Mouse (Mus musculus): Measurements from ENCODE around the gene Mthfr. TPM values are rescaled to one million over a fixed set of nuclear protein-coding genes. Genes with fewer than 3 reads are reported as not detected.

The Mthfr gene
- total and polyA plus RNA-seq, 3 experiments, result 15.3 to 17.0 (median 16.3) TPM

GRCm38 (mm10) chr4:148095081-148095480, 56.2 kb downstream of the Mthfr start:
- Histone ChIP-seq H3K4me1 (ENCODE audit: control insufficient read depth in 1 of 2, insufficient read depth in 2 of 2) (no peaks in the 10 kb centered on the region), H3K9ac (ENCODE audit: insufficient read depth, low read depth) (no peak overlapping the region), H3K4me3 (replicated peaks in 1 of 3; ENCODE audit: low read depth in 2 of 3, low read length in 2 of 3, poor library complexity in 1 of 3) (no peak overlapping the region), H3K4me2 (ENCODE audit: insufficient read depth, low read depth, poor library complexity, severe bottlenecking) (no peak overlapping the region), H3K36me3 (replicated peaks in 1 of 2; ENCODE audit: control insufficient read depth in 1 of 2, insufficient read depth in 1 of 2, low read length in 1 of 2) (no peaks in the 10 kb centered on the region), H3K27me3 (replicated peaks) (peaks cover 53% of the 10 kb centered on the region), H3K9me3 (replicated peaks; ENCODE audit: low read length) (no peaks in the 10 kb centered on the region), H3K27ac (ENCODE audit: insufficient read depth, low read depth) (no peak overlapping the region), H3K79me2 (replicated peaks; ENCODE audit: control insufficient read depth, extremely low read depth, insufficient read depth, poor library complexity, severe bottlenecking) (no peaks in the 10 kb centered on the region)
- in situ Hi-C loops (cut with MboI; ENCODE audit: low pct_ligation_motif_present, low pct_unique_long_range_greater_than_20kb, low sequenced_read_pairs) (no loop called here), dilution Hi-C loops (cut with MboI; ENCODE audit: extremely low pct_ligation_motif_present, extremely low pct_unique_long_range_greater_than_20kb, low sequenced_read_pairs) (no loop called here)
- DNase-seq (ENCODE audit: extremely low read depth), result no peak
- TF ChIP-seq NELFE (IDR thresholded peaks at IDR 0.05; ENCODE audit: low read depth, low read length) (no peak), ZNF384 (IDR thresholded peaks at IDR 0.05; ENCODE audit: low read depth, low read length) (no peak), ZKSCAN1 (IDR thresholded peaks at IDR 0.05; ENCODE audit: borderline replicate concordance, low read depth, low read length) (no peak)

GRCm38 (mm10) chr4:148097936-148098335, 59.1 kb downstream of the Mthfr start:
- DNase-seq (ENCODE audit: extremely low read depth), result no peak
- no peak overlapping the region for H3K27ac ChIP-seq (ENCODE audit: insufficient read depth, low read depth)
- H3K4me2 ChIP-seq (ENCODE audit: insufficient read depth, low read depth, poor library complexity, severe bottlenecking), result no peak overlapping the region
- dilution Hi-C loops (cut with MboI; ENCODE audit: extremely low pct_ligation_motif_present, extremely low pct_unique_long_range_greater_than_20kb, low sequenced_read_pairs), result no loop called here
- no peak for TF ChIP-seq NRF1 (IDR thresholded peaks at IDR 0.05; ENCODE audit: low read depth, low read length)
- TF ChIP-seq ELF1 (IDR thresholded peaks at IDR 0.05; ENCODE audit: low read depth, low read length), result no peak
- no peak for TF ChIP-seq ZC3H11A (IDR thresholded peaks at IDR 0.05; ENCODE audit: low read depth, low read length)
- no peak for TF ChIP-seq UBTF (IDR thresholded peaks at IDR 0.05; ENCODE audit: low read depth, low read length)
- no peak for TF ChIP-seq NELFE (IDR thresholded peaks at IDR 0.05; ENCODE audit: low read depth, low read length)
- TF ChIP-seq RCOR1 (conservative IDR thresholded peaks at IDR 0.05; ENCODE audit: low read depth, low read length), result no peak
- no peak for TF ChIP-seq GABPA (IDR thresholded peaks at IDR 0.05; ENCODE audit: insufficient replicate concordance, low read depth, low read length)
- no peak for TF ChIP-seq MAZ (IDR thresholded peaks at IDR 0.05; ENCODE audit: low read depth, low read length)
- no peak for TF ChIP-seq POLR2A (IDR thresholded peaks at IDR 0.05; ENCODE audit: low read depth, low read length)
- no peak for TF ChIP-seq MAX (IDR thresholded peaks at IDR 0.05; ENCODE audit: low read length)
- no peak for TF ChIP-seq SMC3 (IDR thresholded peaks at IDR 0.05; ENCODE audit: low read depth, low read length)
- TF ChIP-seq MEF2A (IDR thresholded peaks at IDR 0.05; ENCODE audit: borderline replicate concordance, low read depth, low read length), result no peak
- no peak for TF ChIP-seq CHD2 (IDR thresholded peaks at IDR 0.05; ENCODE audit: low read length)
- TF ChIP-seq ZKSCAN1 (IDR thresholded peaks at IDR 0.05; ENCODE audit: borderline replicate concordance, low read depth, low read length), result no peak
- TF ChIP-seq E2F4 (IDR thresholded peaks at IDR 0.05; ENCODE audit: insufficient replicate concordance, low read depth, low read length), result no peak
- TF ChIP-seq MAFK (IDR thresholded peaks at IDR 0.05; ENCODE audit: insufficient replicate concordance, low read length), result no peak
- TF ChIP-seq ZNF384 (IDR thresholded peaks at IDR 0.05; ENCODE audit: low read depth, low read length), result no peak
- TF ChIP-seq MXI1 (IDR thresholded peaks at IDR 0.05; ENCODE audit: low read depth, low read length), result no peak
- H3K4me3 ChIP-seq (replicated peaks in 1 of 3; ENCODE audit: low read depth in 2 of 3, low read length in 2 of 3, poor library complexity in 1 of 3), result no peak overlapping the region
- no peaks in the 10 kb centered on the region for H3K36me3 ChIP-seq (replicated peaks in 1 of 2; ENCODE audit: control insufficient read depth in 1 of 2, insufficient read depth in 1 of 2, low read length in 1 of 2)
- in situ Hi-C loops (cut with MboI; ENCODE audit: low pct_ligation_motif_present, low pct_unique_long_range_greater_than_20kb, low sequenced_read_pairs), result no loop called here
- no peaks in the 10 kb centered on the region for H3K9me3 ChIP-seq (replicated peaks; ENCODE audit: low read length)
- no peaks in the 10 kb centered on the region for H3K4me1 ChIP-seq (ENCODE audit: control insufficient read depth in 1 of 2, insufficient read depth in 2 of 2)
- no peak overlapping the region for H3K9ac ChIP-seq (ENCODE audit: insufficient read depth, low read depth)
- peaks cover 80% of the 10 kb centered on the region for H3K27me3 ChIP-seq (replicated peaks)
- no peaks in the 10 kb centered on the region for H3K79me2 ChIP-seq (replicated peaks; ENCODE audit: control insufficient read depth, extremely low read depth, insufficient read depth, poor library complexity, severe bottlenecking)

Data from CH12.LX (cell line).